Mouse (Mus musculus): ENCODE data around the gene Krt31.

GRCm38 (mm10) chr11:100097819-100098218, 47.5 kb upstream of the Krt31 start:
- TF ChIP-seq CTCF (conservative IDR thresholded peaks at IDR 0.05; ENCODE audit: insufficient read depth, insufficient read length, low read depth, low read length): no peak
- no peak for TF ChIP-seq POLR2A (IDR thresholded peaks at IDR 0.05; ENCODE audit: low read depth, low read length)
